Mouse (Mus musculus): ENCODE measurements around the gene Eme2.

- TF ChIP-seq CTCF (IDR thresholded peaks at IDR 0.05; ENCODE audit: borderline replicate concordance, insufficient read depth, low read length), result no peak
- no peak for TF ChIP-seq POLR2A (IDR thresholded peaks at IDR 0.05; ENCODE audit: low read depth, low read length)
Observed at GRCm38 (mm10) chr17:24844525-24844924, 50.4 kb downstream of the Eme2 start.
